Mouse (Mus musculus): Measurements from ENCODE around the gene Ptgfr.

DNA sequence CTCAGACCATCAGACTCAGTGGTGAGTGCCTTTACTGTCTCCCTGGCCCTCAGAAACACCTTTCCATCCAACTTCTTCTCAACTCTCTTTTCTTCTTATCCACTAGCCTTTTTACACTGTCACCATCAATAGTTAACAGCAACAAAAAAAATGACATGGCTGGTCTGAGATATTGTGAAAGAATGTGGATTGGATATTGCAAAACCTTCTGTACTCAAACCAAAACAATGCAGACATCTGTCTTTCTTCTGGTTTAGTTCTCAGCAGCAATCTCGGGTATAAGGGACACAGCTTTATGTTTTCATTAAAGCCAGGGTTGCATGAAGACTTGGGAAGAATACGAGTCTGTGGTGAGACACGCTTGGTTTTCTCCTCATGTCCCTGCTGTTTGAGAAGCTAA lies 3.3 kb upstream of the Ptgfr start:
- no peak for TF ChIP-seq CTCF (IDR thresholded peaks at IDR 0.05; ENCODE audit: control insufficient read depth, insufficient read depth, insufficient replicate concordance, low read depth, low read length)
- no peak for TF ChIP-seq POLR2A (IDR thresholded peaks at IDR 0.05; ENCODE audit: control insufficient read depth, low read depth, low read length)

All from testis, adult 2 months (tissue).